Mouse (Mus musculus): ENCODE data around the gene Foxp1. TPM values are rescaled to one million over a fixed set of nuclear protein-coding genes. Genes with fewer than 3 reads are reported as not detected.

Foxp1 gene
- total and polyA plus RNA-seq, 3 experiments, result 16.1 to 42.0 TPM; not detected in 1

- DNase-seq (ENCODE audit: low read depth, low spot score), result no peak
- Histone ChIP-seq H3K9me3 (replicated peaks; ENCODE audit: insufficient read depth, low read length) (no peaks in the 10 kb centered on the region), H3K36me3 (ENCODE audit: control insufficient read depth in 1 of 2, insufficient read depth in 2 of 2, low read length in 2 of 2) (no peaks in the 10 kb centered on the region), H3K9ac (ENCODE audit: control insufficient read depth, low read depth, low read length, poor library complexity, severe bottlenecking) (no peak overlapping the region), H3K79me2 (ENCODE audit: control insufficient read depth, insufficient read depth, low read length, poor library complexity) (no peaks in the 10 kb centered on the region), H3K27me3 (ENCODE audit: control insufficient read depth in 1 of 2, insufficient read depth in 2 of 2, low read length in 2 of 2) (no peaks in the 10 kb centered on the region), H3K4me1 (ENCODE audit: control insufficient read depth in 1 of 2, insufficient read depth in 2 of 2, low read length in 2 of 2) (no peaks in the 10 kb centered on the region), H3K27ac (ENCODE audit: control insufficient read depth, low read depth, low read length) (no peak overlapping the region), H3K4me3 (ENCODE audit: control insufficient read depth in 1 of 2, insufficient read depth in 1 of 2, low read depth in 2 of 2, low read length in 2 of 2) (no peak overlapping the region)
- TF ChIP-seq JUND (IDR thresholded peaks at IDR 0.05; ENCODE audit: low read depth, low read length), result no peak
- TF ChIP-seq POLR2AphosphoS5 (IDR thresholded peaks at IDR 0.05; ENCODE audit: borderline replicate concordance, low read depth, low read length), result no peak
- TF ChIP-seq E2F4 (IDR thresholded peaks at IDR 0.05; ENCODE audit: borderline replicate concordance, low read depth, low read length), result no peak
- TF ChIP-seq MEF2A (IDR thresholded peaks at IDR 0.05; ENCODE audit: extremely low read depth, insufficient replicate concordance, low read depth, low read length, poor library complexity, severe bottlenecking), result no peak
- no peak for TF ChIP-seq GABPA (IDR thresholded peaks at IDR 0.05; ENCODE audit: low read depth, low read length)
- no peak for TF ChIP-seq KAT2A (conservative IDR thresholded peaks at IDR 0.05; ENCODE audit: low read depth, low read length)
Measured at GRCm38 (mm10) chr6:99131815-99132214, 390.7 kb downstream of the Foxp1 start.

- Histone ChIP-seq H3K4me1 (ENCODE audit: control insufficient read depth in 1 of 2, insufficient read depth in 2 of 2, low read length in 2 of 2) (no peaks in the 10 kb centered on the region), H3K9ac (ENCODE audit: control insufficient read depth, low read depth, low read length, poor library complexity, severe bottlenecking) (no peak overlapping the region), H3K4me3 (ENCODE audit: control insufficient read depth in 1 of 2, insufficient read depth in 1 of 2, low read depth in 2 of 2, low read length in 2 of 2) (no peak overlapping the region), H3K27ac (ENCODE audit: control insufficient read depth, low read depth, low read length) (no peak overlapping the region), H3K79me2 (ENCODE audit: control insufficient read depth, insufficient read depth, low read length, poor library complexity) (no peaks in the 10 kb centered on the region), H3K36me3 (ENCODE audit: control insufficient read depth in 1 of 2, insufficient read depth in 2 of 2, low read length in 2 of 2) (no peaks in the 10 kb centered on the region), H3K9me3 (replicated peaks; ENCODE audit: insufficient read depth, low read length) (no peaks in the 10 kb centered on the region), H3K27me3 (ENCODE audit: control insufficient read depth in 1 of 2, insufficient read depth in 2 of 2, low read length in 2 of 2) (no peaks in the 10 kb centered on the region)
- TF ChIP-seq MXI1 (IDR thresholded peaks at IDR 0.05; ENCODE audit: low read depth, low read length) (no peak), POLR2AphosphoS5 (IDR thresholded peaks at IDR 0.05; ENCODE audit: borderline replicate concordance, low read depth, low read length) (no peak), TAL1 (IDR thresholded peaks at IDR 0.05; ENCODE audit: low read length) (no peak), TCF12 (IDR thresholded peaks at IDR 0.05; ENCODE audit: low read depth, low read length) (no peak), POLR2AphosphoS2 (IDR thresholded peaks at IDR 0.05; ENCODE audit: low read length) (no peak), POLR2A (IDR thresholded peaks at IDR 0.05; ENCODE audit: control insufficient read depth in 1 of 2, insufficient read depth in 1 of 2, low read depth in 1 of 2, low read length in 2 of 2, poor library complexity in 1 of 2) (no peak), MYC (IDR thresholded peaks at IDR 0.05; ENCODE audit: low read depth, low read length) (no peak), MAZ (IDR thresholded peaks at IDR 0.05; ENCODE audit: low read depth, low read length) (no peak), NRF1 (IDR thresholded peaks at IDR 0.05; ENCODE audit: insufficient read depth, low read depth, low read length, poor library complexity, severe bottlenecking) (no peak)
- no peak for DNase-seq (ENCODE audit: low read depth, low spot score)
Measured at GRCm38 (mm10) chr6:99130758-99131410, 391.6 kb downstream of the Foxp1 start.

Measured in MEL (cell line).